Mouse (Mus musculus): ENCODE results near the gene Eef1a1.

DNA sequence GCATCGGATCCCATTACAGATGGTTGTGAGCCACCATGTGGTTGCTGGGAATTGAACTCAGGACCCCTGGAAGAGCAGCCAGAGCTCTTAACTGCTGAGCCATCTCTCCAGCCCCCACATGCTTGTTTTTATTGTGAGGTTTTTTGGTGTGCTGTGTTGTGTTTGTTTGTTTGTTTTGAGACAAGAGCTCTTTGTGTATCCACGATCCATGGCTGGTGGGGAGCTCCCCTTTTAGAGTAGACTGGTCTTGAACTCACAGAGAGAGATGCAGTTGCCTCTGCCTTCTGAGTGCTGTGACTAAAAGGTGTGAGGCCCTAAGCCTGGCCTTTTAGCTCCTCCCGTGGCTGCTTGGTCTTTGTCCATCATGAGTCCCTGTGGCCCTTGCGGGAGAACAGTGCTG lies 15.2 kb upstream of the Eef1a1 start:
- no peak for TF ChIP-seq CTCF (IDR thresholded peaks at IDR 0.05; ENCODE audit: low read depth)
- no peak for TF ChIP-seq EP300 (IDR thresholded peaks at IDR 0.05; ENCODE audit: low read depth)
